Mouse (Mus musculus) kidney, postnatal 14 days (tissue): ENCODE measurements around the gene Shox2.
A peak's percentile ranks its signal among the peaks of the same experiment; 100 is the strongest.

ENCODE experiments used
- DNase-seq: peaks from one replicate; pipeline ENCODE4 v3.0.0; 2022; ENCODE audit warnings: mixed read lengths

The Shox2 gene

GRCm38 (mm10) chr3:66981706-66982105 is at the start of gene Shox2:
TSS of gene Shox2 (minus strand) at chr3:66981771.
- no peak for DNase-seq

GRCm38 (mm10) chr3:66996820-66997219 is 15.2 kb upstream of the Shox2 start:
- no peak for DNase-seq

GRCm38 (mm10) chr3:66986287-66986560 is 4.7 kb upstream of the Shox2 start:
- no peak for DNase-seq

- DNase-seq = peak; percentile 85
These were observed 4.1 kb upstream of the Shox2 start for GRCm38 (mm10) chr3:66985539-66986286.

GRCm38 (mm10) chr3:66983481-66983880 is 1.9 kb upstream of the Shox2 start:
- DNase-seq = no peak

- peak; percentile 28 for DNase-seq
These were observed 775 bp upstream of the Shox2 start for GRCm38 (mm10) chr3:66982181-66982911.

GRCm38 (mm10) chr3:66981101-66981661 is 390 bp downstream of the Shox2 start, which contains the start of gene Rsrc1:
TSS of gene Rsrc1 (plus strand) at chr3:66981390.
- peak; percentile 72 for DNase-seq

- no peak for DNase-seq
These were observed 1.2 kb downstream of the Shox2 start for GRCm38 (mm10) chr3:66980111-66980975.

- no peak for DNase-seq
These were observed 2.1 kb downstream of the Shox2 start for GRCm38 (mm10) chr3:66979491-66979890.

GRCm38 (mm10) chr3:66978457-66979381 is 2.9 kb downstream of the Shox2 start:
- DNase-seq = no peak

GRCm38 (mm10) chr3:66977811-66978456 is 3.6 kb downstream of the Shox2 start:
- no peak for DNase-seq

GRCm38 (mm10) chr3:66976889-66977615 is 4.5 kb downstream of the Shox2 start:
- DNase-seq = no peak

- DNase-seq = no peak
These were observed 7.1 kb downstream of the Shox2 start for GRCm38 (mm10) chr3:66974501-66974900.

- peak; percentile 80 for DNase-seq
These were observed 8.1 kb downstream of the Shox2 start for GRCm38 (mm10) chr3:66973391-66973943.

GRCm38 (mm10) chr3:66972191-66972950 is 9.2 kb downstream of the Shox2 start:
- DNase-seq = no peak

- no peak for DNase-seq
These were observed 10.8 kb downstream of the Shox2 start for GRCm38 (mm10) chr3:66970661-66971331.

- no peak for DNase-seq
These were observed 11.3 kb downstream of the Shox2 start for GRCm38 (mm10) chr3:66970261-66970660.

GRCm38 (mm10) chr3:66967508-66967907 is 14.1 kb downstream of the Shox2 start:
- DNase-seq = no peak

GRCm38 (mm10) chr3:66964884-66965283 is 16.7 kb downstream of the Shox2 start:
- DNase-seq = no peak
